Mouse (Mus musculus): ENCODE measurements around the gene Twnk.

Gene Twnk

DNA sequence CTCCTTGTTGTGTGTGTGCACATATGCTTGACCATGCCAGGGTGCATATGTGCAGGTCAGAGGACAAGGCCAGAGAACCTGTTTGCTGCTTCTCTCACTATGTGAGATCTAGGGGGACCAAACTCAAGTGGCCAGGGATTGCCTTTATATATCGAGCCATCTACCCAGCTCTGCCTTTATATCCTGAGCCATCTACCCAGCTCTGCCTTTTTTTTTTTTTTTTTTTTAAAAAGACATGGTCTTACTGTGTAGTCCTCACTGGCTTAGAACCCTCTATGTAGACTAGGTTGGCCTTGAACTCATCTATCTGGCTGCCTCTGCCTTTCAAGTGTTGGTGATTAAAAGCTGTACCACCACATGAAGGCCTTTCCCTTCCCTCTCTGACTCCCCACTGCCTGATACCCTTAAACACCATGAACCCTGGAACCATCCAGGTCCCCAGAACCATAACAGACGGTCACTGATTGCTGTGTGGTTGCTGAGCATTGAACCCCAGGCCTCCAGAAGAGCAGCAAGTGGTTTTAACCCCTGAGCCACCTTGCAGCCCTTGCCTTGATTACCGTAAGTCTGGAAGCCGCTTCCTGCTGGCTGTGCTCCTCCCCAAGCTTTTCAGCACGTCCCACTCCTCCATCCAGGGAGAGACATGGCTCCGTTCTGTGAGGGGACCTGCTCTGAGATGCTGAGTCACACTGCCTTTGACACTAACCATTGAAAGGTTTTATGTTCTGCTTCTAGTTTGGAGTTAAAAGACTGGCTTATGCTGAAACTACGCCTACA lies 1.5 kb upstream of the Twnk start:
- no peak for DNase-seq

DNA sequence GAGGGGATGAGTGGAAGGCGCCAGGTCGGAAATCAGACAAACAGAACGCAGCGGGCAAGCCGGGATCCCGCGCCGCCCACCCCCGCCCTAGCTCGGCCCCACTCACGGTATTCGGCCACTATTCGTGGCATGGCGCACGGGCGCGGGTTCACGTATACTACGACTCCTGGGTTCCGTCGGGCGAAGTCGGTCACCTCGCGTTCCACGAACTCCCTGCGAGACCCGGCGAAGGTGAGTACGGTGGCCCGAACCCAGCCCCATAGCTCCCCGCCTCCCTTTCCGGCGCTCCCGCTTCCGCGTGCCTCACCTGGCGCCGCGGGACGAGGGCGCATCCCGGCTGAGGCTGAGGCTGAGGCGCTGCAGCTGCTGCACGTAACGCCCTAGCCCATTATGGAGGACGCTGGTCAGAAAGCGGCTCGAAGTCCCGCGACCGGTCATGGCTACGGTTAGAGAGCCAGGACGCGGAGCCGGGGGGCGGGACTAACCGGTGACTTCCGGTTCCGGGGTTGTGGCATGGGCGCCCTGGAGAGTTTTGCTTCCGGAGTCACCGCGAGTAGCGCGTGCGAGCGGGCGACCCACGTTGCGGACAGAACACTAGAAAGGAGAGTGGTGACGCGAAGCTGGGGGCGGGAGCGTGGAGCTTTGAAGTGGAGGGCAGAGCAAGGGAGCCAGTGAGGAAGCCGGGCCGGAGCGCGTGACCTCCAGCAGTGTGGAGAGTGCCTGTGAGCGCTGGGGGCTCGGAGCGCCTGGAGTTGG lies 672 bp downstream of the Twnk start, which contains the start of gene Mrpl43:
Gene Mrpl43 (minus strand): TSS at position 486 of the 756 bp plus-strand sequence.
- DNase-seq: peak; percentile 95

DNA sequence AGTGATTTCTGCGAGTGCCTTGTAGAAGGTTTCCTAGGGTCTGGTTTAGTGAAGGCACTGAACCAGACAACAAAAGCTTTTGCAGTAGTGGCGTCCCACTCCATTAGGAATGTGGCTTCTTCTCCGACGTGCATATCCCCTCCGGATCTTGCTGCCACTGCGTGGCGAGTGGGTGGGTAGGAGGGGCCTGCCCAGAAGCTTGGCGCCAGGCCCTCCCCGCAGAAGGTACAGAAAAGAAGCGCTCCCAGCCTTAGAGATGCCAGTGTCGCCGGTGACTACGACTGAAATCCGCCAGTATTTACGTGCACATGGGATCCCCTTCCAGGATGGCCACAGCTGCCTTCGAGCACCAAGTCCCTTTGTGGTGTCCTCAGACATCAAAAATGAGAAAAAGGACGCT lies 1.6 kb downstream of the Twnk start:
- no peak for DNase-seq

DNA sequence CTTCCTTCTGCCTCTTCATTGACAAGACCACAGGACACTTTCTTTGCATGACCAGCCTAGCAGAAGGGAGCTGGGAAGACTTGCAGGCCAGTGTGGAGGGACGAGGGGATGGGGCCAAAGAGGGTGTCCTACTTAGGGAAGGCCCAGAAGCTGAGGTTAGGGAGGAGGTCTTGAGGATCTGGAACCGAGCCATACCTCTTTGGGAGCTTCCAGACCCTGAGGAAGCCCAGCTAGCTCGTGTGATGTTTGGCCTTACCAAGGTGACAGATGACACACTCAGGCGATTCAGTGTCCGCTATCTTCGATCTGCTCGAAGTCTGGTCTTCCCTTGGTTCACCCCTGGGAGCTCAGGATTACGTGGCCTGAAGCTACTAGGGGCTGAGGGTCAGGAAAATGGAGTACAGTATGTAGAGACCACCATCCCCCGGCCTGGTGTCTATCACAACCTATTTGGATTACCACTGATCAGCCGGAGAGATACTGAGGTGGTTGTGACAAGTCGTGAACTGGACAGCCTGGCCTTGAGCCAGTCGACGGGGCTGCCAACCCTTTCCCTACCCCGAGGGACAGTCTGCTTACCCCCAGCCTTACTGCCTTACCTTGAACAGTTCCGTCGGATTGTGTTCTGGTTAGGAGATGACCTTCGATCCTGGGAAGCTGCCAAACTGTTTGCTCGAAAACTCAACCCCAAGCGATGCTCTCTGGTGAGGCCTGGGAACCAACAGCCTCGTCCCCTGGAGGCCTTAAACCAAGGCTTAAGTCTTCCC lies 2.1 kb downstream of the Twnk start:
- DNase-seq: no peak

DNA sequence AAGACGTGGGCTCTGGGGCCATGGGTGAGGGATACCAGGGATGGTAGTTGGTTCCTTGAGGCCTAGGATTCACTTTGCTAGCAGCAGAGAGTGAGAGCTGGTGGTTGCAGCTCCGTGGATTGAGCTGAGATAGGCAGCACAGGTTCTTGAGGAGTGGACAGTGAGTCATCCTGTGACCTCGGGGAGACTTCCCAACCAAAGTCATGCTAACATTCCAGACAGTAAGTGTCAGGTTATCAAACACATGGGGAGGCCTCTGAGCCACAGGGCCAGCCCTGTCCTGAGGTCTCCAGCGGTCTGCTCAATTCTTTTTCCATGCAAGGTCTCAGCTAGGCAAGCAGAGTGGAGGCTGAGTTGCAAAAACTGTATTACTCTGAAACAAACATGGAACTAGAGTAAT lies 5.2 kb downstream of the Twnk start:
- no peak for DNase-seq

DNA sequence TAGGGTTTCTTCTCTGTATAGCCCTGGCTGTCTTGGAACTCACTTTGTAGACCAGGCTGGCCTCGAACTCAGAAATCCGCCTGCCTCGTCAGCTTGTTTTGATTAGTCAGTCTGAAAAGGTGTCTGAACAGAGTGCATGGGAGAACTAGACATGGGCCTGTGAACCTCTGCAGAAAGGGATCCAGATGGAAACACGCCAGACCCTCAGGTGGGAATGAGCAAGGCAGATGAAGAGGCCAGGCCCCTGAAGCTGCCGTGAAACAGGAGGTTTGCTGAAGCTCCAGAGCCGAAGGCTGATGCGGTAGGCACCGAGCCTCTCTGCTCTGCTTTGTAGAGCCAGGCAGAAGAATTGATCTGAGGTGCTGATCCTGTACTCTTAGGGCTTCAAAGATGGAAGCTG lies 6.8 kb downstream of the Twnk start:
- DNase-seq: no peak

DNA sequence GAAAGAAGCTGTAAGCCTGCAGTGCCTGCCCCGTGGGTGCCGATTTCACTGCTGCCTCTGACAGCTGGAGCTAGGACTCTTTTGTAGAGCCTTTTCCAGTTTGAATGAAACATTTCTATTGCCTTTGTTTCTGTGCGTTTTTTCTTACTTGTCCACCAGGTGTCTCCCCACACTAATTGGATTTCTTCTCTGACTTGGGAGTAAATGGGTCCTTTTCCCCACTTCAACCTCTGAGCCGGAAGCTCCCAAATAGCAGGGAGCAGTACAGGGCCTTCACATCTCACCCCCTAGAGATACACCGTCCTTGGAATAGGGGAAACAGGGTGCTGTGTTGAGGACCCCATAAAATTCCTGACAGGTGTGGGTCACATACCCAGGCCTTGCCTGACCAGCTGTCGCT lies 7.2 kb downstream of the Twnk start:
- no peak for DNase-seq

DNA sequence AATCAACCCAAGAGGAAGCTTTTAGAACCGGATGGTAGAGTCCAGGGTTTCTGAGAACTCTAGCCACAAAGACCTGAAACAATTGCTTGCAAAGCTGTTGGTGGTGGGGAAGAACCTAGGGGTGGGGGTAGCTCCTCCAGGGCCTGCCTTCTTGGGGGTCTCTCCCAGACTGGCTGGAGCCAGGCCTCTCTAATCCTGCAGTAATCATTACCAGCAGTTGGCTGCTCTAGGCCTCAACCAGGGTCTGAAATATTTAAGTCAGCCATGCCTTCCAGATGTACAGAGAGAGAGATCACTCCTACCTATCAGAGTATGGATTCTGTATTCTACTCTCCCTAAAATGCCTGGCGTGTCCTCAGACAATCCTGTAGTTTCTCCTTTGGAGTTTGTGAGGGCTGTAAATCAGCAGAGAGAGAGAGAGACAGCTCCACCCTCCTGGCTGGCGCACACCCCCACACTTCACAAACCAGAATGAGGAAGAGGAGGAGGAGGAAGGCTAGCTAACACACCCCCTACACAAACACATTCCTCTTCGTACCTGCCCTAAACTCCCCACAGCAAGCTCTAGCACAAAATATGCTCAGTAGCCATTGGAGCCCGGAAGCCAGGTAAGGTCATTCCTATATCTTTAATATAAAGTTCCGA lies 8.2 kb downstream of the Twnk start:
- no peak for DNase-seq

DNA sequence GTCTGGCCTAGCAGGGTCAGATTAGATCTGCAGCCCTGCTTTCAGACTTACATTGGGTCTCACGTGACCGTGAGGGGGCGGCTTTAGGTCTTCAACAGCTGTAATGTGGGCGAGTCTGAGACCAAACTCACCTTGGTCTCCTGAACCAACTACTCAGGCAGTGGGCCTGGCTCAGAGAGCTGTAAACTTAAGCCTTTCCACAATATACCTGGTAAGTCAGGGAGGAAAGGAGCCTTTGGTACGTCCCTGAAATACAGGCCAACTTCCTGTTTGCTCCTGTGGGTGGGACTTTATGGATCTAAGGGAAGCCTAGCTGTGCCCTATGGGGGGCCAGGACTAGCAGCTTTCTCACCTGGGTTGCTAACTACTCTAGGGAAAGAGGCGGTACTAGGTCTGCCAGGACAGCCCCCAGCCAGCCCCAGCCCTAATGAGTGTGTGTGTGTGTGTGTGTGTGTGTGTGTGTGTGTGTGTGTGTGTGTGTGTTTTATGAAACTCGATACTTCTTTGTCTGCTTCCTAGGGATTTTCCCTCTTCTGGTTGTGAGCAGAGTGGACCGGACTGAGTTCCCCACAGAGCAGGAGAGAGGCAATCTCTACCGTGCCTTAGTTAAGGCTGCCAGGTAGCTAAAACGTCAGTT lies 9.0 kb downstream of the Twnk start, which contains the start of gene Lzts2:
Gene Lzts2 (plus strand): TSS at position 80 of the 637 bp plus-strand sequence.
- no peak for DNase-seq

DNA sequence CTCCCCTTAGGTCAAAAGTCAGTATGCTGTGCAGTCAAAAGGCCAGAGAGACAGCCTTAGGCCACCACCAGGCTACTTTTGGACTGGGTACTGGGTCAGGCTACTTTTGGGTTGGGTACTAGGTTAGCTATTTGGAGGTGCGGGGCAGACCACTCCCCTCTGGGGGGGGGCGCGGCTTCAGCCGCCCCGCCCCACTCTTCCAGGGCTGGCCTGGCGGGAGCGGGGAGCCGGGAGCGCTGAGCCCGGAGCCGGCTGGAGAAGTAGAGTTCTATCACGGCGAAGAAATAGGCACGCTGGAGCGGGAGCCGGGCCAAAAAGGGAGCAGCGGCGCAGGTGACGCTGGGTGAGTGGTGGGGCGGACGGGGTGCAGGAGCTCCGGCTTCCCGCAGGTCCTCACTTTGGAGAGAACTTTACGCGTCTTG lies 9.5 kb downstream of the Twnk start:
- peak; percentile 40 for DNase-seq

DNA sequence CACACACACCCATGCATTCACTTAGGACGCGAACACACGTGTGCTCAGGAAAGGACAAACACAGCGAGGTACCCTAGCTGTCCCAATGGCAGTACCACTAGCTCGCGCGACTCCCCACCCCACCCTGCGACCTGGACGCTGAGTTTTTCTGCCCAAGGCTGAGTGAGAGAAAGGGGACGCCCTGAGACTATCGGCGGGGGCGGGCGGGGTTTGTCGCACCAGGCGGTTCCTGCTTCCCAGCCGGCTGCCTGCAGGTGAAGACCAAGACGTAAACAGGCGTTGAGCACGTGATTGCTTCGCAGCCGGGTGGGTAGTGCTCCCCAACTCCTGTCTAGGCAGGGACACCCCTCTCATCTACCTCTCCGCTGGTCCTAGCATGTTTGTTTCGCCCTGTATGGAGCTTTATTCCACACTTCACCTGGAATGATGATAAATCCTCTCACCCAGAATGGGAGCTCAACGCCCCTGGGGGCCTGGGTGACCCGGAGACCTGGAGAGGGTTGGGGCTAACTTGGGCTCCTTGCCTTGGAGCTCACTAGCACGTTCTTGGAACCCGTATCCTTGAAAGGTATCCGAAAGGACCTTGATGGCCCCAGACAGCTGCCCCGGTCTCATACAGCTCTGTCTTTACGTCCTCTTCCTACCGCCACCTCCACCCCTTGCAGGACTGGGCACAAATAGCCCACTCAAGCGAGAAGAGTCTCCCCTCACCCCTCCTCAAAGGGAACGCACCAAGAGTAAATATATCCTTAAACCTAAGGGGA lies 10.2 kb downstream of the Twnk start:
- DNase-seq: peak; percentile 53

DNA sequence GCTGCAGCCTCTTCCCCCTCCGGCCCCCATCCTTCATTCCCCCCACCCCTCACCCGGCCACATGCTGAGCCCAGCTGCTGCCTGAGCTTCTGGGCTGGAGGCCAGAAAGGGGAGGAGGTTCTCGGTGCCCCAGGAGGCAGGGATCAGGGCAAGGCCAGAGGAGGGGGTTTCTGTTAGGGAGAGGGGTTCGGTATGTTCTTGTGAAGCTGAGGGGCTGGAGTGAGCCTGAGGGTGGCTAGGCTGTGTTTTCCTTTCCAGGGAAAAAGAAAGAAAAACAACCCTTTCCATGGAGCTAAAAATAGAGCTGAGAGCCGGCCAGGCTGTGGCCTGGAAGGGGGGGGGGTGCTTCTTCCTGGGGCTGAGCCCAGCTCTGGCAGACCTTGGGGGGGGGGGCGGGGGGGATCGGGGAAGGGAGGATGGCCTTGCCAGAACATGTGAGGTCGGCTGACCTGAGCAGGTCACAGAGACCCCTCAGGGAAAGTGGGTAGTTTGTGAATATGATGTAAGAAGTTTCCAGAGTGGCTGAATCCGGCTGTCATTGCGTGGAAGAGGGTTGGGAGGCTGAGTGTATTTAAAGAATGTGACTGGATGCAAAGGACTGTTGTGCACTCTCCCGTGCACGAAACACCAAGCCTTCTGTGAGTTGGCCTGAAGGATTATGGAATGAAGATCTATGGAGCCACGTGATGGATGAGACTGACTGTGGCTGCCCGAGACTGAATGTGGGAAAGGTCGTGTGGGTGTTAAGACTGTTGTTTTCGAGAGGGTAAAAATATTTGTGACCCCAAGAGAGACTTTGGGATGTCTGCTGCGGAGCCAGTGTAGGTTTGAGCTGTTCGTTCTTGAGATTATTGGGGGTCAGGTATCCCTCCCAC lies 11.1 kb downstream of the Twnk start:
- peak; percentile 55 for DNase-seq

DNA sequence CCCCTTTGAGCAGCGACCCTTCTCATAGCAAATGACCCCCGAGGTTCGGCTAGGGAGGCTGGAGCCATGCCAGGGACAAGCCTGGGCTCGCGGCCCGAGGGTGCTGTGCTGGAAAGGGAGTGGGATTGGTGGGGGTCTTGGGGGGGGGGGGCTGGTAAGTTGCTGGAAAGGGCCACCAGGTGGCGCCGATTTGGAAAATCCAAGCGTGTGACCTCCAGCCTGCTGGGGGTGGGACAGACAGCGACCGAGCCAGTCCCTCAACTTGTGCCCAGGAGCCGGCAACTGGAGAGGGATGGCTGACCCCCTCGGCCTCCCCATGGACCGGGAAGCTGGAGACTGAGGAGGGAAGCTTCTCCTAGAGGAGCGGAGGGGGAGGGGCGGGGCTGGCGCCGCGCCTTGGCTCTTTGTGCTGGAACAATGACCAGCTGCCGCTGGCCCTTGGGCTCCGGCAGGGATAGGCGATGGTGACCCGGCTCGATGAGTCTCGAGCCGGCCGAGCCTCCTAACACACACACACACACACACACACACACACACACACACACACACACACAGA lies 11.8 kb downstream of the Twnk start:
- DNase-seq: peak; percentile 74

DNA sequence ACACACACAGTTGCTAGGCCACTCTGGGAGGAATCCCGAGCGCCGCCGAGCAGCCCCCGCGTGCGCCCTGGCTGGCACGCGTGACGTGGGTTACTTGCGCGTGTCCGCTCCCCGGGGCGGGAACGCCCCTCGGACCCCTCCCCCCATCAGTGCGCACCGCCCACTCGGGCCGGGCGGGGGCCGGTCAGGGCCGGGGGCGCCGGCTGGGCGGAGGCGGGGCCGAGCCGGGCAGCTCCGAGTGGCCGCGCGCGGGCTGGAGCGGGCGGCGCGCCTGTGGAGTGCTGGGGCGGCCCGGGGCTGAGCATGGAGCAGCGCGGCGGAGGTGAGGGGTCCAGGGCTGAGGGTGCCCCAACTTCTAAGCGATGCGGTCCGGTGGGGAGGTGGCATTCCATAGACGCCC lies 12.4 kb downstream of the Twnk start:
- peak; percentile 83 for DNase-seq

DNA sequence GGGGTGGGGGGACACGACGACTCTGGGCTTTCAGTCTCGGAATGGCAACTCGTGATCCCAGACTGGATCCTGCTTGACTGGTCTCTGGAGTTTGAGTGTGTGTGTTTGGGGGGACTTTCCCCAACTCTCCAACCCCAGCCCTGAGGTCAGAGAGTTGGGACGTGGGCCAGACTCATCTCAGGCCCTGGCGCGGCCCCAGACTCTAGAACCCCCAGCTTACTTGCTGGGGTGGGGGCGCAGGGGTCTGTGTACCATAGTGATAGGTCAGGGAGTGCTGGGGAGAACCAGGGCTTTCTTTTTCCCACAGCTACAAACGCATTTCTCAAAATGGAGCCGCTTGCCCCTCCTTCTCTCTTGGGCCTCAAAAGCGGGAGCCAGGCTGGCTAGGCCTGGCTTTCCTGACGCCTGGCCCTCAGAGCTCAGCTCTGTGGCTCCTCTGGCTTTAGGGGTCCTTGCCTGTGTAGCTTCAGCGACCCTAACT lies 12.9 kb downstream of the Twnk start:
- DNase-seq: no peak

DNA sequence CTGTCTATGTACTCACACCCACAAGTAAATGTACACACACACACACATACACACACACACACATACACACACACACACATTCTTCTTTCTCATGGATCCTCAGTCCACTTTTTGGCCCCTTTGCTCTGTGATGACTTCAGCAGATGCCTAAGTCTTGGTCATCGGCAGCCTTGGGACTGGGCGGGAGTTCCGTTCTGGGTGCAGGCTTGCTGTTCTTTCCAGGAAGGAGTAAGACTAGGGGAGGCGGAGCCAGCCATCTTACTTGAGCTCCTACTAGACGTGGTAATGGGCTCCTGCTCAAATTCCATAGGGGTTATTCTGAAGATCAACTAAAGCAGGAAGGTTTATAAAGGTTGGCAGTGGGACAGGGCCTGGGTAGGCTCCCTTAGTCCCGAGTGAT lies 14.9 kb downstream of the Twnk start:
- no peak for DNase-seq

DNA sequence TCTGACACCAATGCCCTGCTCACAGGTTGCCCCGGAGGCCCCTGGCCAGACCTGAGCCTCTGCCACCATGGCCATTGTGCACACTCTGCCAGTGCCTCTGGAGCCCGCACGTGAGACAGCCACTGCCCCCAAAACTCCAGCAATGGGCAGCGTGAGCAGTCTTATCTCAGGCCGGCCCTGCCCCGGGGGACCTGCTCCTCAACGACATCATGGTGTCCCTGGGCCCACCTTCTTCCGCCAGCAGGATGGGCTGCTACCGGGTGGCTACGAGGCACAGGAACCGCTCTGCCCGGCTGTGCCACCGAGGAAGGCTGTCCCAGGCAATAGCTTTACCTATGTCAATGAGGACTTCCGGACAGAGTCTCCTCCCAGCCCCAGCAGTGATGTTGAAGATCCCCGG lies 15.9 kb downstream of the Twnk start:
- DNase-seq: no peak

DNA sequence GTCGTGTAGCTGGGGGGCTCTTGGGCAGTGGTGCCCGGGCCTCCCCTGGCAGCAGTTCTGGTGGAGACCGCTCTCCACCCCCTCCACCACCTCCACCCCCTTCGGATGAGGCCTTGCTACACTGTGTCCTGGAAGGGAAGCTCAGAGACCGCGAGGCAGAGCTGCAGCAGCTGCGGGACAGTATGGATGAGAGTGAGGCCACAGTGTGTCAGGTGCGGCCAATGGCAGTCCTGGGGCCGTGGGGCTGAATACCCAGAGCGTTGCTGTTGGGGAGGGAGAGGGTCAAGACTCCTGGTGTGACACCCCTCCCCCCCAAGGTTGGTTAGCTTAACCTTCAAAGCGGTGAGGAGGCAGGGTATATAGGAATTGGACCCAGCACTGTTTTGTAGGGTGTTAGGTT lies 18.5 kb downstream of the Twnk start:
- DNase-seq: no peak

DNA sequence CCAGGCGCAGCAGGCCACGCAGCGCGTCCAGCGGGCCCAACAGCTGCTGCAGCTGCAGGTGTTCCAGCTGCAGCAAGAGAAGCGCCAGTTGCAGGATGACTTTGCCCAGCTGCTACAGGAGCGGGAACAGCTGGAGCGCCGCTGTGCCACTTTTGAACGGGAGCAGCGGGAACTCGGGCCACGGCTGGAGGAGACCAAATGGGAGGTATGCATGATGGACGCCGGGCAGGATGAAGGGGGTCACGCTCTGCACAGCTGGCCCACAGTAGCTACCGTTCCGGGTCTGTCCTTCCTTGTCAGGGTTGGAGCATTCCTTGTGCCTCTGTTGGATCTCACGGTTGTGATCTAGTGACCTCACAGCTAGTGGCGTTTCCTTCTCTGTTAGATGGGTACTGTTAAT lies 19.3 kb downstream of the Twnk start:
- DNase-seq: no peak

DNA sequence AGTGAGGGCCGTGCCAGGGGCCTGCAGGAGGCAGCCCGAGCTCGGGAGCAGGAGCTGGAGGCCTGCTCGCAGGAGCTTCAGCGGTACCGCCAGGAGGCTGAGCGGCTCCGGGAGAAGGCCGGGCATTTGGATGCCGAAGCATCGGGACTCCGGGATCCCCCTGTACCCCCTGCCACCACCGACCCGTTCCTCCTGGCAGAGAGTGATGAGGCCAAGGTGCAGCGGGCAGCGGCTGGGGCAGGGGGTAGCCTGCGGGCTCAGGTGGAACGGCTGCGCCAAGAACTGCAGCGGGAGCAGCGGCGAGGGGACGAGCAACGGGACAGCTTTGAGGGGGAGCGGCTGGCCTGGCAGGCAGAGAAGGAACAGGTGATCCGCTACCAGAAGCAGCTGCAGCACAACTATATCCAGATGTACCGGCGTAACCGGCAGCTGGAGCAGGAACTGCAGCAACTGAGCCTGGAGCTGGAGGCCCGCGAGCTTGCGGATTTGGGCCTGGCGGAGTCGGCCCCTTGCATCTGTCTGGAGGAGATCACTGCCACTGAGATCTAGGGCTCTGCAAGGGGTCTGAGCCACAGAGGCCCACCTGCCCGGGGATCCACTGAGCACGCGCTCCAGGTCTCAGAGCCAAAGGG lies 20.6 kb downstream of the Twnk start:
- no peak for DNase-seq
